Mouse (Mus musculus) heart, embryonic 10.5 days (tissue): Measurements from ENCODE around the gene Kpna3. TPM values are rescaled to one million over a fixed set of nuclear protein-coding genes. Genes with fewer than 3 reads are reported as not detected.
"Not testable (repeated sequence)": the region's sequence is repeated elsewhere in the genome, so short reads cannot be mapped to it uniquely, and the experiment has no call there.

Experiments used
- DNase-seq: peaks from one replicate; pipeline ENCODE4 v3.0.0-alpha.2; 2017; ENCODE audit warnings: low spot score
- H3K27ac ChIP-seq: fragments of 300-500 bp; sonication (generic); 2 replicates; pipeline ENCODE4 v1.5.1; 2016; ENCODE audit warnings: mild to moderate bottlenecking
- H3K27me3 ChIP-seq: fragments of 300-500 bp; sonication (generic); 2 replicates; pipeline ENCODE4 v1.6.1; 2016; ENCODE audit warnings: mild to moderate bottlenecking; ENCODE audit not compliant: poor library complexity, insufficient read depth, severe bottlenecking
- H3K36me3 ChIP-seq: fragments of 300-500 bp; sonication (generic); 2 replicates; pipeline ENCODE4 v1.6.1; 2016; ENCODE audit warnings: mild to moderate bottlenecking, moderate library complexity
- H3K4me1 ChIP-seq: fragments of 300-500 bp; sonication (generic); 2 replicates; pipeline ENCODE4 v1.6.1; 2016; ENCODE audit warnings: mild to moderate bottlenecking
- H3K4me3 ChIP-seq: fragments of 300-500 bp; sonication (generic); 2 replicates; pipeline ENCODE4 v1.5.1; 2016; ENCODE audit warnings: mild to moderate bottlenecking, moderate library complexity
- H3K9me3 ChIP-seq: fragments of 300-500 bp; sonication (generic); 2 replicates; pipeline ENCODE4 v1.6.1; 2016; ENCODE audit warnings: mild to moderate bottlenecking, moderate library complexity
- WGBS: fragments of 180-500 bp; shearing (Covaris S2); methylation state at CpG from one replicate; pipeline ENCODE4 v1.1.7; 2016; 5-methylcytosine and 5-hydroxymethylcytosine counted together
- polyA plus RNA-seq: library from polyadenylated mRNA; unstranded; fragments of >200 nt; fragmentation: Nextera tagmentation; extraction: Ambion mirVana; gene quantifications from 2 replicates; pipeline ENCODE4 v1.2.1, GENCODE M21; 2016

Kpna3 gene
- polyA plus RNA-seq, 1 experiment from 2014 or later = 53.1 TPM

GRCm38 (mm10) chr14:61330591-61330990, 109.1 kb downstream of the Kpna3 start:
- H3K36me3 ChIP-seq = no peaks in the 10 kb centered on the region
- H3K4me1 ChIP-seq = peaks cover 24% of the 10 kb centered on the region
- WGBS = 83% methylated on average over 11 of the region's 11 CpGs
- DNase-seq = no peak
- H3K27ac ChIP-seq = 0 out of 2 replicates have a peak overlapping the region, but pooled peaks have one; percentile 9
- H3K4me3 ChIP-seq = no peak overlapping the region
- no peaks in the 10 kb centered on the region for H3K9me3 ChIP-seq
- H3K27me3 ChIP-seq = no peaks in the 10 kb centered on the region

- H3K9me3 ChIP-seq = no peaks in the 10 kb centered on the region
- H3K36me3 ChIP-seq = no peaks in the 10 kb centered on the region
- H3K27ac ChIP-seq = no peak overlapping the region
- peaks cover 24% of the 10 kb centered on the region for H3K4me1 ChIP-seq
- DNase-seq = peak; percentile 83
- peak overlapping the region; percentile 49 for H3K4me3 ChIP-seq
- WGBS = 36% methylated on average over 19 of the region's 19 CpGs
- no peaks in the 10 kb centered on the region for H3K27me3 ChIP-seq
Measured at GRCm38 (mm10) chr14:61327618-61328450, 111.8 kb downstream of the Kpna3 start.

GRCm38 (mm10) chr14:61327007-61327406, 112.7 kb downstream of the Kpna3 start:
- H3K9me3 ChIP-seq, DNase-seq, H3K27ac ChIP-seq, H3K27me3 ChIP-seq, H3K4me3 ChIP-seq, H3K36me3 ChIP-seq: not testable (repeated sequence)
- peaks cover 24% of the 10 kb centered on the region for H3K4me1 ChIP-seq
- WGBS = 25% methylated on average over 6 of the region's 6 CpGs

- H3K4me3 ChIP-seq = no peak overlapping the region
- H3K27me3 ChIP-seq = no peaks in the 10 kb centered on the region
- no peaks in the 10 kb centered on the region for H3K36me3 ChIP-seq
- H3K9me3 ChIP-seq = 0 out of 2 replicates have a peak, but pooled peaks cover 3% of the 10 kb centered on the region
- no peak for DNase-seq
- H3K27ac ChIP-seq = no peak overlapping the region
- peaks cover 9% of the 10 kb centered on the region; the same call in 1 of the 2 replicates for H3K4me1 ChIP-seq
- WGBS = 76% methylated on average over 1 of the region's 1 CpGs
Measured at GRCm38 (mm10) chr14:61322740-61323139, 116.9 kb downstream of the Kpna3 start.

DNA sequence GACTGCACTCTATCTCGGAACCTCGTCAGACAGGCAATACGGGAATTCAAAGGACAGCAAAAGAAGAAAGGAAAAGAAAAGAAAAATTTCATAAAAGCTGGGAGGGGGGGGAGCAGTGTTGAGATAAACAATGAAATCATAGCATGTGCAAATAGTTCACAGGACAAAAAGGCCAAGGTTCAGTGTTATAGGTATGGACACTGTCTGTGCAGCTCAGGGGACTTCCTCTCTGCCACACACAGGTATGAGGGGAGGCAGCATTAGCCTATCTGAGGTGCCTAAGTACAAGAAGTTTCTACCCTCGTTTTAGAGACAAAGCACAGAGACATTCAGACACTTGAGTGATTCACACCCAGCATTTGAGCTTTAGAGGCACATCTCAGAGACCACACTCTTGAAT, 118.5 kb downstream of the Kpna3 start:
- WGBS = 82% methylated on average over 4 of the region's 4 CpGs
- no peak overlapping the region for H3K27ac ChIP-seq
- peaks cover 7% of the 10 kb centered on the region; the same call in 1 of the 2 replicates for H3K4me1 ChIP-seq
- H3K4me3 ChIP-seq = no peak overlapping the region
- H3K9me3 ChIP-seq = 0 out of 2 replicates have a peak, but pooled peaks cover 3% of the 10 kb centered on the region
- H3K36me3 ChIP-seq = no peaks in the 10 kb centered on the region
- no peak for DNase-seq
- H3K27me3 ChIP-seq = no peaks in the 10 kb centered on the region

- H3K27ac ChIP-seq = no peak overlapping the region
- H3K4me3 ChIP-seq = no peak overlapping the region
- no peaks in the 10 kb centered on the region for H3K27me3 ChIP-seq
- H3K9me3 ChIP-seq = 0 out of 2 replicates have a peak, but pooled peaks cover 3% of the 10 kb centered on the region
- no peak for DNase-seq
- H3K4me1 ChIP-seq = peaks cover 7% of the 10 kb centered on the region; the same call in 1 of the 2 replicates
- H3K36me3 ChIP-seq = no peaks in the 10 kb centered on the region
- WGBS = 82% methylated on average over 1 of the region's 1 CpGs
Measured at GRCm38 (mm10) chr14:61320765-61321164, 118.9 kb downstream of the Kpna3 start.

DNA sequence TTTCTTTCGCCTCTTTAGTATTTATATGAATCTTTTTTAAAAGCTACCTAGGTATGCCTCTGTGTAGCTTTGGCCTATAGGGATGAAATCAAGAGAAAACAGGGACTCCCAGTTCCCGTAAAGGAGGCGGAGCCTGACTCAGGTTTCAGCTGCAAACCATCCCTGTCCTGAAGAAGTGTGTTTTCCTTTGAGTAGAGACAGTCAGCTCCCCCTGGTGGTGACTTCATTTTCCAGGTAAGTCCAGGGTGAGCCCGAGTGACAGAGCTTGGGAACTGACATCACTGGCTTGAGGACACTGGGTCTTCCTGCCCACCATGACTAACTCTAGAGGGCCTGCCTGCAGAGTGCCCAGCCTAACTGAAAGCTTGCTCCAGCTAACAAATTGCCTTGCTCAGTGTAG, 122.8 kb downstream of the Kpna3 start:
- Histone ChIP-seq H3K27me3 (no peaks in the 10 kb centered on the region), H3K27ac (no peak overlapping the region), H3K9me3 (no peaks in the 10 kb centered on the region), H3K4me1 (peaks cover 7% of the 10 kb centered on the region; the same call in 1 of the 2 replicates), H3K36me3 (no peaks in the 10 kb centered on the region), H3K4me3 (no peak overlapping the region)
- 22% methylated on average over 4 of the region's 4 CpGs for WGBS
- DNase-seq = no peak

Other genes starting within 250 kb of the Kpna3 start
- gene Sgcg, start 181.4 kb downstream of the Kpna3 start, polyA plus RNA-seq = 0.39 and 1.8 TPM in 2 replicates
- 0.12 and 0.29 TPM in 2 replicates for gene Arl11, start 130.1 kb downstream of the Kpna3 start, polyA plus RNA-seq
- gene Ebpl, start 79.4 kb downstream of the Kpna3 start, polyA plus RNA-seq = 6.8 and 8.8 TPM in 2 replicates
- 26.0 and 26.9 TPM in 2 replicates for gene Spryd7, start 117.0 kb upstream of the Kpna3 start, polyA plus RNA-seq
- 9.0 and 13.2 TPM in 2 replicates for gene Trim13, start 158.4 kb upstream of the Kpna3 start, polyA plus RNA-seq
- gene Kcnrg, start 167.6 kb upstream of the Kpna3 start, polyA plus RNA-seq = 0.23 and 0.39 TPM in 2 replicates